Mouse (Mus musculus): ENCODE measurements around the gene Pnpla7. TPM values are rescaled to one million over a fixed set of nuclear protein-coding genes. Genes with fewer than 3 reads are reported as not detected.

The Pnpla7 gene
- total RNA-seq, 2 experiments from 2014 or later = 41.8 to 61.2 TPM

Other genes with a start within 250 kb of the Pnpla7 start
- not detected in 2 replicates for gene Cacna1b, start 212.9 kb upstream of the Pnpla7 start, total RNA-seq (2014; fragmentation: Nextera tagmentation)
- gene Cacna1b, start 212.9 kb upstream of the Pnpla7 start, total RNA-seq (2017) = not detected in 2 replicates
- 78.3 and 81.6 TPM in 2 replicates for gene Ehmt1, start 56.4 kb upstream of the Pnpla7 start, total RNA-seq (2014; fragmentation: Nextera tagmentation)
- 62.9 and 107 TPM in 2 replicates for gene Ehmt1, start 56.4 kb upstream of the Pnpla7 start, total RNA-seq (2017)
- gene Arrdc1, start 40.8 kb upstream of the Pnpla7 start, total RNA-seq (2014; fragmentation: Nextera tagmentation) = 53.4 and 55.9 TPM in 2 replicates
- 38.7 and 66.0 TPM in 2 replicates for gene Arrdc1, start 40.8 kb upstream of the Pnpla7 start, total RNA-seq (2017)
- gene Zmynd19, start 26.2 kb upstream of the Pnpla7 start, total RNA-seq (2014; fragmentation: Nextera tagmentation) = 34.5 and 34.9 TPM in 2 replicates
- 69.9 and 75.2 TPM in 2 replicates for gene Zmynd19, start 26.2 kb upstream of the Pnpla7 start, total RNA-seq (2017)
- 21.0 and 24.9 TPM in 2 replicates for gene Dph7, start 13.6 kb upstream of the Pnpla7 start, total RNA-seq (2014; fragmentation: Nextera tagmentation)
- 16.1 and 29.1 TPM in 2 replicates for gene Dph7, start 13.6 kb upstream of the Pnpla7 start, total RNA-seq (2017)
- 80.8 and 117 TPM in 2 replicates for gene Mrpl41, start 935 bp upstream of the Pnpla7 start, total RNA-seq (2014; fragmentation: Nextera tagmentation)
- 129 and 194 TPM in 2 replicates for gene Mrpl41, start 935 bp upstream of the Pnpla7 start, total RNA-seq (2017)
- gene Nsmf, start 78.3 kb downstream of the Pnpla7 start, total RNA-seq (2014; fragmentation: Nextera tagmentation) = 17.1 and 34.5 TPM in 2 replicates
- gene Nsmf, start 78.3 kb downstream of the Pnpla7 start, total RNA-seq (2017) = 5.9 and 21.1 TPM in 2 replicates
- gene Entpd8, start 104.3 kb downstream of the Pnpla7 start, total RNA-seq (2014; fragmentation: Nextera tagmentation) = not detected in 2 replicates
- not detected in 2 replicates for gene Entpd8, start 104.3 kb downstream of the Pnpla7 start, total RNA-seq (2017)
- gene Noxa1, start 119.1 kb downstream of the Pnpla7 start, total RNA-seq (2014; fragmentation: Nextera tagmentation) = not detected in 2 replicates
- gene Noxa1, start 119.1 kb downstream of the Pnpla7 start, total RNA-seq (2017) = 1.1 TPM in 1 of 2 replicates, not detected in the other
- gene Nrarp, start 204.7 kb downstream of the Pnpla7 start, total RNA-seq (2014; fragmentation: Nextera tagmentation) = 3.5 and 4.6 TPM in 2 replicates
- gene Nrarp, start 204.7 kb downstream of the Pnpla7 start, total RNA-seq (2017) = 1.3 and 2.4 TPM in 2 replicates
- gene Tor4a, start 220.9 kb downstream of the Pnpla7 start, total RNA-seq (2014; fragmentation: Nextera tagmentation) = 12.6 and 13.0 TPM in 2 replicates
- gene Tor4a, start 220.9 kb downstream of the Pnpla7 start, total RNA-seq (2017) = 8.0 and 11.8 TPM in 2 replicates
- gene Nelfb, start 235.5 kb downstream of the Pnpla7 start, total RNA-seq (2014; fragmentation: Nextera tagmentation) = 50.8 and 67.6 TPM in 2 replicates
- 26.4 and 28.2 TPM in 2 replicates for gene Nelfb, start 235.5 kb downstream of the Pnpla7 start, total RNA-seq (2017)
- not detected in 2 replicates for gene Stpg3, start 238.6 kb downstream of the Pnpla7 start, total RNA-seq (2014; fragmentation: Nextera tagmentation)
- gene Stpg3, start 238.6 kb downstream of the Pnpla7 start, total RNA-seq (2017) = 3.2 TPM in 1 of 2 replicates, not detected in the other
- gene Fam166a, start 242.7 kb downstream of the Pnpla7 start, total RNA-seq (2014; fragmentation: Nextera tagmentation) = not detected in 2 replicates
- gene Fam166a, start 242.7 kb downstream of the Pnpla7 start, total RNA-seq (2017) = not detected in 2 replicates
- 712 and 769 TPM in 2 replicates for gene Tubb4b, start 248.7 kb downstream of the Pnpla7 start, total RNA-seq (2014; fragmentation: Nextera tagmentation)
- gene Tubb4b, start 248.7 kb downstream of the Pnpla7 start, total RNA-seq (2017) = 718 and 785 TPM in 2 replicates

All from megakaryocyte-erythroid progenitor cell, adult 5-6 weeks (primary cell).